Mouse (Mus musculus): ENCODE results near the gene Utp20.

Utp20 gene

GRCm38 (mm10) chr10:88712359-88712758, 114.2 kb downstream of the Utp20 start:
- no peak for DNase-seq

GRCm38 (mm10) chr10:88708671-88709523, 117.7 kb downstream of the Utp20 start:
- DNase-seq = no peak

- no peak for DNase-seq
Measured at GRCm38 (mm10) chr10:88700938-88701337, 125.7 kb downstream of the Utp20 start.
